Mouse (Mus musculus): ENCODE data around the gene Adora3.

The Adora3 gene

GRCm38 (mm10) chr3:105877252-105877803 is 6.7 kb downstream of the Adora3 start:
- no peak for DNase-seq

- no peak for DNase-seq
Observed at GRCm38 (mm10) chr3:105877919-105878318, 7.3 kb downstream of the Adora3 start.

- no peak for DNase-seq
Observed at GRCm38 (mm10) chr3:105878751-105879150, 8.1 kb downstream of the Adora3 start.

DNA sequence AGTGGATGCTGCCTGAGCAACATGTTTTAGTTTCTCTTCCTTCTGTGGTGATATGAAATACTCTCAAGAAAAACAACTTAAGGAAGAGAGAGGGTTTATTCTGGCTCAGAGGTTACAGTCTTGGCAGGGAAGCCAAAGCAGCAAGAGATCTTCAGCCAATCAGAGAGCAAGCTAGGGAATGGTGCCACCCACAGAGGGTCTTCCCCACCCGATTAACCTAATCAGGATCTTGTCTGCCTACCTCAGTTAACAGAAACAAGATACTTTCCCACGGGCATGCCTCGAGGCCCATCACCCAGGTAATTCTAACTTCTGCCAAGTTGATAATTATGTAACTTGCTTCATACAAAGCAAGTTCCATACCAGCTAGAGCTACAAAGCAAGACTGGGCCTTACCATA is 9.8 kb downstream of the Adora3 start:
- no peak for DNase-seq

- no peak for DNase-seq
Observed at GRCm38 (mm10) chr3:105882105-105882504, 11.4 kb downstream of the Adora3 start.

- DNase-seq: no peak
Observed at GRCm38 (mm10) chr3:105883111-105883510, 12.5 kb downstream of the Adora3 start.

GRCm38 (mm10) chr3:105888961-105889360 is 18.3 kb downstream of the Adora3 start:
- DNase-seq: no peak

- DNase-seq: peak in 1 of 2 experiments; percentile 40
Observed at GRCm38 (mm10) chr3:105890220-105890619, 19.6 kb downstream of the Adora3 start.

- DNase-seq: no peak
Observed at GRCm38 (mm10) chr3:105891141-105891540, 20.5 kb downstream of the Adora3 start.

DNA sequence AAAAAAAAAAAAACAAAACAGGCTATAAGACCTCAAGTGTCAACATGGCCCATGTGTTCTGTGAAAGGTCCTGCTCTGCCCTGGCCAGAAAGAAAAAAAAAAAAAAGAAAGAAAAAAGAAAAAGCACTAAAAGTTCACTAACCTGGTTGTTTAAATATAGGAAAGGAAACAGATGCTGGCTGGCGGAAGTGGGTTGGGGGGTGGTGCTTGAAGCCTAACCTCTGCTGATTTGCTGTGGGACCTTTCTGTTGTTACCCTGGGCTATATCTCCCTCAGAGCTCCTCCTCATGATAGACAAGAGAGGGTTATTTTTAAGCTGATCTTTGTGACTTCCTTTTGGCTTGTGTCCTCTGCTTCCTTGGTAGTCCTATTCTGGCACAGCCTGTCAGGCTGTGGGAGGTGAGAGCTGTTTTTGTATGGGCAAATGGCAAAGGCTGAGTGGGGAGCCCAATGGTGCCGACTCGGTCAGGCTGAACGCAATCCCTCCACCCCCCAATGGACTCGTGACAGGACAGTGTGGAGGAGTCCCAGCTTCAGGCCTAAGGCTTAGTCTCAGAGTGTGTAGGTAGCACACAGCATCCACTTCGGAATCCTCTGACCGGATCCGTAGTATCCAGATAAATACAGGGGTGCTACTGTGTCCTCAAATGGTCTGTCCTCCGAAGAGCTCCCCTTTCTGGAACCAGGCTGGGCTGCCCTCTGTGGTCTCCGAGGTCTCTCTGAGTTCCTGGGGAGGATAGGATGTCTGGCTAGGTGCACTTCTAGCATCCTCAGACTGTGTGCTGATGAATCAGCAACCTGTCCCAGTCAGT is 21.3 kb downstream of the Adora3 start:
- DNase-seq: peak in 1 of 2 experiments; percentile 23

DNA sequence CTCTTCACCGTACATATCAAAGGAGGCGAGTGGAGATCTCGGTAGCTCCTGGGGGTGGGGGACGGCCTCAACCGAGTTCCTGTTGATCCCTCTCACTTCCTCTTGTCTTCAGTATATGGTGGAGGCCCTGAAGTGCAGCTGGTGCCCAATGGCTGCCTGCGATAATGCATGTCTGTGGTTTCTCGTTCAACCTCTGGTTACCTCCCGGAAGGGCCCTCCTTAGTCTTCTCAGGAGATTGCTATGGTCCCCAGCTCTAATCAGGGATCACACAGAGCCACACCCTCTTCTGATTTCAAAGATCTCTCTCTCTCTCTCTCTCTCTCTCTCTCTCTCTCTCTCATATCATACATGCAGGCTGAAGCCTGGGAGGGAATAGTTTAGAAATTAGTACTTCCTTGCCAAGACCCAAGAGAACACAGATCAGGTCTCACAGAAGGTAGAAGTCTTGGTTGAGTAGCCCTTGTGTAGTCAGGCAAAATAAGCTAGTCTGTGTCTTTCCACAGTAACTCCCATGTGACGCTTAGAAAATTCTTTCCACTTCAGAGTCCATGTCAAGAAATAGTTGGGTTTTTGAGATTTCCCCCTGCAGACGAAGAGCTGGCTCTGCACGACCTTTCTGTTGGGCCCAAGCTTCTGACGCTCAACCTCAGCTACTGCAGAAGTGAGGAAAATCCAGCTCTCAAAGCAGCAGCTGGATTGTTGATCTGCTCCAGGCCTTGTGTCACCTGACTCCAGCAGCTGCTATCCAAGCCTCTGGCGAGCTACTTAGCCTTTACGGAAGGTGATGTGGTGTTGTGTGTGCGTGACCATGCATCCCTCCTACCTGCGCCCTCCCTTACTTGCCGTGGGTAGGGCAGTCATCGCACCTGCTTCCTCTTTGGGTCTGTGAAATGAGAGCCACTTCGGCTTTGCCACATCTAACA is 22.2 kb downstream of the Adora3 start:
- no peak for DNase-seq

GRCm38 (mm10) chr3:105893941-105894391 is 23.3 kb downstream of the Adora3 start:
- peak in 1 of 2 experiments; percentile 15 for DNase-seq

GRCm38 (mm10) chr3:105894601-105895592 is 24.2 kb downstream of the Adora3 start:
- peak; percentile 69 for DNase-seq

GRCm38 (mm10) chr3:105896811-105897210 is 26.2 kb downstream of the Adora3 start:
- DNase-seq: no peak

GRCm38 (mm10) chr3:105898325-105898724 is 27.7 kb downstream of the Adora3 start:
- peak in 1 of 2 experiments; percentile 33 for DNase-seq

- no peak for DNase-seq
Observed at GRCm38 (mm10) chr3:105898861-105899260, 28.2 kb downstream of the Adora3 start.

DNA sequence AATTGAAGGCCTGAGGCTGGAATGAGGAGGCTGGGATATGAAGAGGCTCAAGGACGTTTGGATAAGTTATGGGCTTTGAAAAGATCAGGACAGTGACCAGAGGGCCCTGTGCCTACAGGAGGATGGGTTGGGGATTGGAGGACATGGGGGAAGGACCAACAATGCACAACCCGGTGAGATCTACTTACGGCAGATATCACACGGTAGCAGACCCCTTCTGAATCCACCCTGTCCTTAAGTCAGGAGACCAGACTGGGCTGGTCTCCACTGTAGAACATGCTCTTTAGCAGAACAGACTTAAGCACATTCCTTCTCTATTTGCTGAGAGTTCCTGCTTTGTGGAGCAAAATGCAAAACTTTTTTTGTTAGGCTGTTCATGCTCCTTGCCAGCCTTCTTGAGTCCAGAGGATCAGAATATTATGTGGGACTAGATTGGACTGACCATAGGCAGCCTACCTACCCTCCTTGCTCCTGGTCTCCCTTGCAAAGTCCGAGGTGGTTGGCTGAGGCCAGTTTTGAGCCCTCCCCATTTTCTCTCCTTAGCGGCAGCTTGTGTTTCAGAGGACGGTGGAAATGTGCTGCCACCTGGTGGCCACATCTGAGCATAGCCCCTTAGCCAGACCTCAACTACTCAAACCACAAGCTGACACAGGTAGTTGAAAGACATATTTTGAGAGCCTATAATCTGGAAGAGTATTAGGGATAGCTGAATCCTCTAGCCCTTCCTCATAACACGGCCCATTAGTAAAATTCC is 28.9 kb downstream of the Adora3 start:
- DNase-seq: peak; percentile 89 to 92

- DNase-seq: no peak
Observed at GRCm38 (mm10) chr3:105900266-105900665, 29.6 kb downstream of the Adora3 start.

DNA sequence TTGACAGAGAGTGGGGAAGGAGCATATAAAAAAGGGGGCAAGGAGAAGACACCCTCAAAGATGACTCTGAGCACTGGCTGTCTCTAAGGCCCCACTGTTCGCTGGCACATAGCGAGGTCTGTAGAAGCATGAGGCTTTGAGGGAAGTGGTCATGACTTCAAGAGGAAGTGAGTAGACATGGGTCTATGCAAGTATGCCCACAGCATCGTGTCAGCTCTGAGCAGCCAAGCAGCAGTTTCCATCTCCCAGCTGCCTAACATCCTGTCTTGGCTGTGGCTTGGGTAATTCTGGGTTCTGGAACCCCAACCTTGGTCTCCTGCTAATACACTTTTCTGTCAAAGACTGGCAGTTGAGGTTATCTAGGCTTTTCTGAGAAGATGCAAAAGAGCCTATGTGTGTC is 30.1 kb downstream of the Adora3 start:
- DNase-seq: no peak

DNA sequence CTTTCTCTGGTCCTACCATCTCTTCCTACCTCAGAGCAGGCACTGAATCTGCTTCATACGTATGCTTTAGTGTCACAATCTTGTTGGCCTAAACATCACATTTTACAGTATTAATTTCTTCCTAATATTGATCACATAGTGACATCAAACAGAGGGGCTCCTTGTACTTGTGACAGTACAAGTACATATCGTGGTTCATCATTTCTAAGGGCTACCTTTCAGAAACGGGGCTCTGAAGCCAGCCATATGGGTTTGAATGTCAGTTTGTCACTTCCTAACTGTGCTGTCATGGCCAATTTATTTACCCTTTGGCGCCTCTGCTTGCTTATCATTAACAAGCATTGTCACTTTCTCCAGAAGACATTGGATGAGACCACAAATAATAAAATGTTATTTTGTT is 30.8 kb downstream of the Adora3 start:
- no peak for DNase-seq

- no peak for DNase-seq
Observed at GRCm38 (mm10) chr3:105904213-105904612, 33.6 kb downstream of the Adora3 start.

Data from cerebellum, postnatal 10 days (tissue).